Mouse (Mus musculus) hindbrain, embryonic 10.5 days (tissue): ENCODE data around the gene Nfasc. TPM values are rescaled to one million over a fixed set of nuclear protein-coding genes. Genes with fewer than 3 reads are reported as not detected.

Source experiments
- DNase-seq: peaks from one replicate; pipeline ENCODE4 v3.0.0-alpha.2; 2017; ENCODE audit warnings: low spot score
- H3K27ac ChIP-seq: fragments of 300-500 bp; sonication (generic); 2 replicates; pipeline ENCODE4 v1.5.1; 2016; ENCODE audit warnings: mild to moderate bottlenecking, moderate library complexity
- H3K27me3 ChIP-seq: fragments of 300-500 bp; sonication (generic); 2 replicates; pipeline ENCODE4 v1.6.1; 2016; ENCODE audit warnings: mild to moderate bottlenecking; ENCODE audit not compliant: poor library complexity, insufficient read depth, severe bottlenecking
- H3K36me3 ChIP-seq: fragments of 300-500 bp; sonication (generic); 2 replicates; pipeline ENCODE4 v1.6.1; 2016; ENCODE audit warnings: mild to moderate bottlenecking, moderate library complexity
- H3K4me1 ChIP-seq: fragments of 300-500 bp; sonication (generic); replicated peaks from 2 replicates; pipeline ENCODE4 v1.6.1; 2016; ENCODE audit warnings: mild to moderate bottlenecking
- H3K4me3 ChIP-seq: fragments of 300-500 bp; sonication (generic); 2 replicates; pipeline ENCODE4 v1.5.1; 2016; ENCODE audit warnings: mild to moderate bottlenecking, moderate library complexity
- H3K9me3 ChIP-seq: fragments of 300-500 bp; sonication (generic); 2 replicates; pipeline ENCODE4 v1.6.1; 2016; ENCODE audit warnings: mild to moderate bottlenecking, moderate library complexity
- WGBS: fragments of 180-500 bp; shearing (Covaris S2); methylation state at CpG from one replicate; pipeline ENCODE4 v1.1.7; 2016; 5-methylcytosine and 5-hydroxymethylcytosine counted together
- polyA plus RNA-seq: library from polyadenylated mRNA; unstranded; fragments of >200 nt; fragmentation: Nextera tagmentation; extraction: Ambion mirVana; gene quantifications from 2 replicates; pipeline ENCODE4 v1.2.1, GENCODE M21; 2016

Nfasc gene
- polyA plus RNA-seq, 1 experiment from 2014 or later, result 39.2 TPM

DNA sequence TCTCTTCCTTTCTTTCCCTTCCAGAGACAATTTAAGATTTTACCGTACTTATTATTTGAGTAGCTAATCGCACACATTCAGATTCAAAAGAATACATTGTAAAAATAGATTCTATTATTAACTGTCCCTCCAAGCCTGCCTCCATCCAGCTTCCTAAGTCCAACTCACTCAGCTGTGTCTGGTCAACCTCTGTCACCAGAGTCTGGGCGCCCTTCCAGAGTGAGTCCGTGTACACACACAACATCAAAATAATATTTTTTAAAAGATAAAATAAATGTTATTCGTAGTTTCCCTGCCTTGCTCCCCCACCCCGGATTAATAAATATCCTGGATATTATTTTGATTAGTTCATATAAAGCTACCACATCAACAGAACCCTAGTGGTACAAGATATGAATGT, 72.4 kb downstream of the Nfasc start:
- no peak for DNase-seq
- H3K27ac ChIP-seq, result no peak overlapping the region
- no peaks in the 10 kb centered on the region for H3K9me3 ChIP-seq
- H3K27me3 ChIP-seq, result no peaks in the 10 kb centered on the region
- H3K36me3 ChIP-seq, result peaks cover 5% of the 10 kb centered on the region; the same call in 1 of the 2 replicates
- 88% methylated on average over 6 of the region's 6 CpGs for WGBS
- no peak overlapping the region for H3K4me3 ChIP-seq
- H3K4me1 ChIP-seq, result peaks cover 30% of the 10 kb centered on the region

DNA sequence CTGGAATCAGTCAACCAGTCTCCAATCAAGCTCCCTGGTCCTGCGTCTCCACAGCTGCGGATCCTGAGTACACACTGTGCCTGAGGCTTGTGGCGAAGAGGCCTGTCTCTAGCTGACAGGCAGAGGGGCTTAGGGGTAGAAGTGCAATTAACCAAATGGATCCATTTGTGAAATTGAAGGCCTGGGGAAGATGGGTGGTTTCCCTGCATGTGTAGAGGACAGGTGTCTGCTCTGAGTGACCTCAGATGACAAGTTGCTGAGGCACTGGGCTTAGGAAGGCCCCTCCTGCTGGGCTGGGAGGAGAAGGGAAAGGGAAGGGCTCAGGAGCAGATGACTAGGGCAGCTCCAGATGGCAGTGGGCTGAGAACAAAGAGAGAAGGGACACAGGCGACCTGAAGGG, 81.2 kb downstream of the Nfasc start:
- peaks cover 57% of the 10 kb centered on the region for H3K4me1 ChIP-seq
- no peak overlapping the region for H3K4me3 ChIP-seq
- peak overlapping the region; percentile 84 for H3K27ac ChIP-seq
- DNase-seq, result peak; percentile 54
- peaks cover 7% of the 10 kb centered on the region; the same call in 1 of the 2 replicates for H3K36me3 ChIP-seq
- no peaks in the 10 kb centered on the region for H3K9me3 ChIP-seq
- no peaks in the 10 kb centered on the region for H3K27me3 ChIP-seq
- 27% methylated on average over 4 of the region's 4 CpGs for WGBS

- Histone ChIP-seq H3K36me3 (peaks cover 6% of the 10 kb centered on the region; the same call in 1 of the 2 replicates), H3K27me3 (no peaks in the 10 kb centered on the region), H3K4me1 (peaks cover 57% of the 10 kb centered on the region), H3K9me3 (no peaks in the 10 kb centered on the region), H3K27ac (peak overlapping the region; percentile 84), H3K4me3 (no peak overlapping the region)
- WGBS, result 23% methylated on average over 3 of the region's 3 CpGs
- no peak for DNase-seq
Observed at GRCm38 (mm10) chr1:132659604-132660003, 82.0 kb downstream of the Nfasc start.

GRCm38 (mm10) chr1:132655611-132656010, 86.0 kb downstream of the Nfasc start:
- Histone ChIP-seq H3K36me3 (no peaks in the 10 kb centered on the region), H3K27ac (peak overlapping the region; percentile 9; the same call in 1 of the 2 replicates), H3K27me3 (no peaks in the 10 kb centered on the region), H3K4me3 (no peak overlapping the region), H3K4me1 (peaks cover 73% of the 10 kb centered on the region), H3K9me3 (no peaks in the 10 kb centered on the region)
- WGBS, result 64% methylated on average over 6 of the region's 6 CpGs
- no peak for DNase-seq

- H3K27ac ChIP-seq, result peak overlapping the region; percentile 9
- 69% methylated on average over 9 of the region's 9 CpGs for WGBS
- no peak for DNase-seq
Observed at GRCm38 (mm10) chr1:132654769-132655168, 86.8 kb downstream of the Nfasc start.

GRCm38 (mm10) chr1:132653841-132654457, 87.6 kb downstream of the Nfasc start:
- H3K36me3 ChIP-seq, result no peaks in the 10 kb centered on the region
- WGBS, result 81% methylated on average over 12 of the region's 12 CpGs
- H3K4me1 ChIP-seq, result peaks cover 65% of the 10 kb centered on the region

More at GRCm38 (mm10) chr1:132654769-132655168, 86.8 kb downstream of the Nfasc start:
- H3K4me1 ChIP-seq, result peaks cover 70% of the 10 kb centered on the region
- H3K36me3 ChIP-seq, result no peaks in the 10 kb centered on the region
- no peaks in the 10 kb centered on the region for H3K27me3 ChIP-seq
- H3K9me3 ChIP-seq, result no peaks in the 10 kb centered on the region
- no peak overlapping the region for H3K4me3 ChIP-seq

GRCm38 (mm10) chr1:132653161-132653560, 88.4 kb downstream of the Nfasc start:
- H3K4me1 ChIP-seq, result peaks cover 64% of the 10 kb centered on the region
- no peaks in the 10 kb centered on the region for H3K9me3 ChIP-seq
- H3K4me3 ChIP-seq, result no peak overlapping the region
- H3K27ac ChIP-seq, result no peak overlapping the region
- no peak for DNase-seq
- 87% methylated on average over 9 of the region's 9 CpGs for WGBS
- no peaks in the 10 kb centered on the region for H3K27me3 ChIP-seq
- H3K36me3 ChIP-seq, result no peaks in the 10 kb centered on the region

More at GRCm38 (mm10) chr1:132653841-132654457, 87.6 kb downstream of the Nfasc start:
- Histone ChIP-seq H3K9me3 (no peaks in the 10 kb centered on the region), H3K27ac (no peak overlapping the region), H3K4me3 (no peak overlapping the region), H3K27me3 (no peaks in the 10 kb centered on the region)
- DNase-seq, result no peak

DNA sequence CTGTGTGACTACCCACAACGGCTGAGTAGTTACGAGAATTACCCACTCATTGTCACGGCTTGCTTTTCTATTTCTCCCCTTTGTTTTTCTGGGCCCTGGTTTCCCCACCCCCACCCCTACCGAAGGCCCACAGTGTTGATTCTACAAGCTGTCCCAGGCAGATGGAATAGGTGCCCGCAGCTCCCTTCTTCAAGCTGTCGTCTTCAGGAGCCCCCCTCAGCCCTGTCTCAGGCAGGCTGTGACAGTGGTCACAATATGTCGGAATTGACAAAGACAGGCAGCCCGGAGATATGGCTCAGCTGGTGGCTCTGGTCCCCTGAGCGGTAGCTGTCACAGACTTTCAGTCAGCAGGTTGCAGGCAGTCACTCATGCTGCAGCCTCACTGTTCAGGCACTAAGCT, 90.9 kb downstream of the Nfasc start:
- Histone ChIP-seq H3K9me3 (no peaks in the 10 kb centered on the region), H3K36me3 (no peaks in the 10 kb centered on the region), H3K27me3 (no peaks in the 10 kb centered on the region), H3K4me3 (no peak overlapping the region), H3K4me1 (peaks cover 56% of the 10 kb centered on the region), H3K27ac (peak overlapping the region; percentile 68)
- 45% methylated on average over 9 of the region's 9 CpGs for WGBS
- DNase-seq, result peak; percentile 29

DNA sequence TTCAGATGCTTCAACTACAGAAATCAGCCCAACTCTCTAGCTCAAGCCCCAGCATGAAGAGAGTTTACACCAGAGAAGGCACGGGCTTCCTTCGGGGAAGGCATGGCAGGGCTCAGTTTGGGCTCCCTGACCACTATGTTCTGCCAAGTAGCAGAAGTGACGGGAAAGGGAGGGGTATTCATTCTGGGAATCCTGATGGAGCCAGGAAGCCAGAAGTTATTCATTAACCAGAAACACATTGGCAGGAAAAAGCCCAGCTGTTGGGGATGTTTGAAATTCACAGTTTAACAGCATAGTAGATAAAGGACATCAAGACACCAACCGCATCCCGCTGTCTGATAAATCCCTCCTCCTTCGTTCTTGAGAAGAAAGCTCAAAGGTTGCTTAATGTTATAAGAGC, 93.6 kb downstream of the Nfasc start:
- Histone ChIP-seq H3K4me1 (peaks cover 30% of the 10 kb centered on the region), H3K27me3 (no peaks in the 10 kb centered on the region), H3K9me3 (no peaks in the 10 kb centered on the region), H3K4me3 (no peak overlapping the region), H3K36me3 (no peaks in the 10 kb centered on the region), H3K27ac (no peak overlapping the region)
- no peak for DNase-seq
- 79% methylated on average over 6 of the region's 6 CpGs for WGBS

GRCm38 (mm10) chr1:132641049-132641795, 100.4 kb downstream of the Nfasc start:
- Histone ChIP-seq H3K27me3 (no peaks in the 10 kb centered on the region), H3K27ac (0 out of 2 replicates have a peak overlapping the region, but pooled peaks have one; percentile 35), H3K4me1 (peaks cover 56% of the 10 kb centered on the region), H3K4me3 (no peak overlapping the region), H3K9me3 (no peaks in the 10 kb centered on the region), H3K36me3 (peaks cover 22% of the 10 kb centered on the region; the same call in 1 of the 2 replicates)
- WGBS, result 76% methylated on average over 13 of the region's 13 CpGs
- DNase-seq, result peak; percentile 32

- DNase-seq, result no peak
- Histone ChIP-seq H3K27ac (no peak overlapping the region), H3K4me1 (peaks cover 56% of the 10 kb centered on the region), H3K36me3 (peaks cover 23% of the 10 kb centered on the region), H3K27me3 (no peaks in the 10 kb centered on the region), H3K9me3 (no peaks in the 10 kb centered on the region), H3K4me3 (no peak overlapping the region)
- 77% methylated on average over 6 of the region's 6 CpGs for WGBS
Observed at GRCm38 (mm10) chr1:132640256-132640655, 101.3 kb downstream of the Nfasc start.

DNA sequence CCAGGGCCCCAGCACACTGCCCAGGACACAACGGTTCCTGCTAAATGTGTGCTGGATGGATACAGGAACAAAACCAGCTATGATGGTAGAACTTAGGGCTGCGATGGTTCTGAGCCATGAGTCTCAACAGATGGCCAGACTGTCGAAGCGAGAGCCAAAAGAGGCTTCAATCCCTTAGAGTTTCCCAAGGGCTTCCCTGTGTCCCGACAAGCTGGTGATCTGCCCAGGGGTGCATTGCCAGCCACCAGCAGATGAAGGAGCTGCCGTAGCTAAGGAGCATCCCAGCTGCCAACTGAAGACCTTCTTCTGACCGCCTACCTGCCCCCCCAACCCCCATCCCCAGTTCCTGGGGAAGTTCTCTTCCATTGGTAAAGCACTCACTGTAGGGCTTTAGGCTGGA, 104.3 kb downstream of the Nfasc start:
- no peak overlapping the region for H3K4me3 ChIP-seq
- DNase-seq, result no peak
- H3K27ac ChIP-seq, result peak overlapping the region; percentile 56; the same call in 1 of the 2 replicates
- no peaks in the 10 kb centered on the region for H3K9me3 ChIP-seq
- 83% methylated on average over 7 of the region's 7 CpGs for WGBS
- no peaks in the 10 kb centered on the region for H3K27me3 ChIP-seq
- peaks cover 51% of the 10 kb centered on the region for H3K36me3 ChIP-seq
- peaks cover 52% of the 10 kb centered on the region for H3K4me1 ChIP-seq
